Mouse (Mus musculus) limb, embryonic 14.5 days (tissue): ENCODE results near the gene Trpv5. TPM values are rescaled to one million over a fixed set of nuclear protein-coding genes. Genes with fewer than 3 reads are reported as not detected.

Experiments used
- ATAC-seq: fragments of 200-750 bp; cut with Nextera tagmentation; 2 replicates; pipeline ENCODE4 v1.8.0; 2017; ENCODE audit warnings: low read depth, moderate number of reproducible peaks, moderate TSS enrichment; ENCODE audit not compliant: low FRiP score
- DNase-seq: peaks from one replicate; pipeline ENCODE4 v3.0.0-alpha.2; 2015; ENCODE audit warnings: low spot score
- H3K27ac ChIP-seq: fragments of 300-500 bp; sonication (generic); replicated peaks from 2 replicates; pipeline ENCODE4 v1.5.1; 2014; ENCODE audit warnings: low read depth, mild to moderate bottlenecking, low read length, moderate library complexity, mixed read lengths
- H3K27me3 ChIP-seq: fragments of 300-500 bp; sonication (generic); 2 replicates; pipeline ENCODE4 v1.6.1; 2014; ENCODE audit warnings: low read length, mixed read lengths; ENCODE audit not compliant: control insufficient read depth, insufficient read depth
- H3K36me3 ChIP-seq: fragments of 300-500 bp; sonication (generic); 2 replicates; pipeline ENCODE4 v1.6.1; 2014; ENCODE audit warnings: mild to moderate bottlenecking, low read length, moderate library complexity, mixed read lengths; ENCODE audit not compliant: control insufficient read depth, insufficient read depth
- H3K4me1 ChIP-seq: fragments of 300-500 bp; sonication (generic); 2 replicates; pipeline ENCODE4 v1.6.1; 2014; ENCODE audit warnings: antibody characterized with exemption, low read length, mixed read lengths; ENCODE audit not compliant: control insufficient read depth, insufficient read depth
- H3K4me2 ChIP-seq: fragments of 300-500 bp; sonication (generic); replicated peaks from 2 replicates; pipeline ENCODE4 v1.6.1; 2014; ENCODE audit warnings: low read depth, mild to moderate bottlenecking, low read length, moderate library complexity; ENCODE audit not compliant: severe bottlenecking
- H3K4me3 ChIP-seq: fragments of 300-500 bp; sonication (generic); replicated peaks from 2 replicates; pipeline ENCODE4 v1.5.1; 2014; ENCODE audit warnings: low read length
- H3K9ac ChIP-seq: fragments of 300-500 bp; sonication (generic); 2 replicates; pipeline ENCODE4 v1.6.1; 2014; ENCODE audit warnings: mild to moderate bottlenecking, low read depth, low read length, moderate library complexity; ENCODE audit not compliant: severe bottlenecking
- H3K9me3 ChIP-seq: fragments of 300-500 bp; sonication (generic); 2 replicates; pipeline ENCODE4 v1.6.1; 2016; ENCODE audit warnings: low read length; ENCODE audit not compliant: control insufficient read depth
- POLR2A ChIP-seq: fragments of 200-500 bp; IDR thresholded peaks from 2 replicates; pipeline ENCODE4 v1.8.0; 2012; ENCODE audit warnings: inconsistent platforms, mild to moderate bottlenecking, moderate library complexity, borderline replicate concordance; ENCODE audit not compliant: insufficient read depth, insufficient read length; ENCODE audit errors: extremely low read depth
- WGBS: fragments of 180-500 bp; shearing (Covaris S2); extraction: QIAGEN DNeasy Blood & Tissue Kit; methylation state at CpG from one replicate; pipeline ENCODE4 v1.1.7; 2014; 5-methylcytosine and 5-hydroxymethylcytosine counted together
- polyA plus RNA-seq, 2 experiments: library from polyadenylated mRNA; depleted of rRNA in 1 of 2; stranded (reverse) in 1 of 2; unstranded in 1 of 2; fragments of >200 nt; fragmentation: Nextera tagmentation in 1 of 2; extraction: Ambion mirVana in 1 of 2; gene quantifications; 2 replicates each; pipeline versions ENCODE4 v1.2.1 to v1.2.3; 2012 to 2014

Trpv5 gene
- polyA plus RNA-seq, 2 experiments = not detected

- no peak overlapping the region for H3K4me3 ChIP-seq
- H3K27ac ChIP-seq = no peak overlapping the region
- H3K4me1 ChIP-seq = no peaks in the 10 kb centered on the region
- WGBS = 76% methylated on average over 1 of the region's 1 CpGs
- no peak overlapping the region for H3K4me2 ChIP-seq
- DNase-seq (no peak), ATAC-seq (no peak)
- no peak for TF ChIP-seq POLR2A
- no peak overlapping the region for H3K9ac ChIP-seq
- H3K36me3 ChIP-seq = no peaks in the 10 kb centered on the region
- no peaks in the 10 kb centered on the region for H3K27me3 ChIP-seq
- H3K9me3 ChIP-seq = no peaks in the 10 kb centered on the region
Observed at GRCm38 (mm10) chr6:41635211-41635610, 45.4 kb downstream of the Trpv5 start.

GRCm38 (mm10) chr6:41631549-41631948, 49.0 kb downstream of the Trpv5 start:
- Histone ChIP-seq H3K9me3 (no peaks in the 10 kb centered on the region), H3K4me1 (no peaks in the 10 kb centered on the region), H3K9ac (no peak overlapping the region), H3K4me3 (no peak overlapping the region), H3K4me2 (no peak overlapping the region), H3K27ac (no peak overlapping the region), H3K36me3 (no peaks in the 10 kb centered on the region), H3K27me3 (no peaks in the 10 kb centered on the region)
- WGBS = 83% methylated on average over 4 of the region's 4 CpGs
- DNase-seq = no peak
- TF ChIP-seq POLR2A = no peak
- no peak for ATAC-seq

GRCm38 (mm10) chr6:41630791-41631190, 49.8 kb downstream of the Trpv5 start:
- no peak overlapping the region for H3K27ac ChIP-seq
- no peak for ATAC-seq
- H3K36me3 ChIP-seq = no peaks in the 10 kb centered on the region
- no peaks in the 10 kb centered on the region for H3K9me3 ChIP-seq
- 70% methylated on average over 2 of the region's 2 CpGs for WGBS
- H3K27me3 ChIP-seq = no peaks in the 10 kb centered on the region
- no peak for TF ChIP-seq POLR2A
- DNase-seq = no peak
- no peak overlapping the region for H3K4me2 ChIP-seq
- no peak overlapping the region for H3K9ac ChIP-seq
- H3K4me1 ChIP-seq = no peaks in the 10 kb centered on the region
- H3K4me3 ChIP-seq = no peak overlapping the region

- TF ChIP-seq POLR2A = no peak
- Histone ChIP-seq H3K9ac (no peak overlapping the region), H3K4me1 (no peaks in the 10 kb centered on the region), H3K4me3 (no peak overlapping the region), H3K4me2 (no peak overlapping the region), H3K36me3 (no peaks in the 10 kb centered on the region), H3K27me3 (no peaks in the 10 kb centered on the region), H3K27ac (no peak overlapping the region), H3K9me3 (no peaks in the 10 kb centered on the region)
- WGBS = 76% methylated on average over 1 of the region's 1 CpGs
- no peak for DNase-seq
- no peak for ATAC-seq
Observed at GRCm38 (mm10) chr6:41628180-41628579, 52.4 kb downstream of the Trpv5 start.

GRCm38 (mm10) chr6:41622661-41623060, 57.9 kb downstream of the Trpv5 start:
- ATAC-seq (no peak), DNase-seq (no peak)
- no peak overlapping the region for H3K9ac ChIP-seq
- H3K36me3 ChIP-seq = peaks cover 14% of the 10 kb centered on the region; the same call in 1 of the 2 replicates
- TF ChIP-seq POLR2A = no peak
- H3K4me1 ChIP-seq = no peaks in the 10 kb centered on the region
- no peak overlapping the region for H3K4me2 ChIP-seq
- H3K27ac ChIP-seq = no peak overlapping the region
- H3K27me3 ChIP-seq = no peaks in the 10 kb centered on the region
- 68% methylated on average over 9 of the region's 9 CpGs for WGBS
- H3K9me3 ChIP-seq = no peaks in the 10 kb centered on the region
- H3K4me3 ChIP-seq = no peak overlapping the region
